Mouse (Mus musculus): ENCODE results near the gene Nos1ap.

- TF ChIP-seq CTCF (IDR thresholded peaks at IDR 0.05; ENCODE audit: low read depth), result no peak
- no peak for TF ChIP-seq EP300 (IDR thresholded peaks at IDR 0.05; ENCODE audit: low read depth)
Observed at GRCm38 (mm10) chr1:170538481-170539061, 51.1 kb downstream of the Nos1ap start.

Data from liver, postnatal 0 days (tissue).